Mouse (Mus musculus): ENCODE measurements around the gene Plxna2. TPM values are rescaled to one million over a fixed set of nuclear protein-coding genes. Genes with fewer than 3 reads are reported as not detected.

Gene Plxna2
- total RNA-seq, 2 experiments from 2014 or later, result 95.0 to 97.9 TPM

DNA sequence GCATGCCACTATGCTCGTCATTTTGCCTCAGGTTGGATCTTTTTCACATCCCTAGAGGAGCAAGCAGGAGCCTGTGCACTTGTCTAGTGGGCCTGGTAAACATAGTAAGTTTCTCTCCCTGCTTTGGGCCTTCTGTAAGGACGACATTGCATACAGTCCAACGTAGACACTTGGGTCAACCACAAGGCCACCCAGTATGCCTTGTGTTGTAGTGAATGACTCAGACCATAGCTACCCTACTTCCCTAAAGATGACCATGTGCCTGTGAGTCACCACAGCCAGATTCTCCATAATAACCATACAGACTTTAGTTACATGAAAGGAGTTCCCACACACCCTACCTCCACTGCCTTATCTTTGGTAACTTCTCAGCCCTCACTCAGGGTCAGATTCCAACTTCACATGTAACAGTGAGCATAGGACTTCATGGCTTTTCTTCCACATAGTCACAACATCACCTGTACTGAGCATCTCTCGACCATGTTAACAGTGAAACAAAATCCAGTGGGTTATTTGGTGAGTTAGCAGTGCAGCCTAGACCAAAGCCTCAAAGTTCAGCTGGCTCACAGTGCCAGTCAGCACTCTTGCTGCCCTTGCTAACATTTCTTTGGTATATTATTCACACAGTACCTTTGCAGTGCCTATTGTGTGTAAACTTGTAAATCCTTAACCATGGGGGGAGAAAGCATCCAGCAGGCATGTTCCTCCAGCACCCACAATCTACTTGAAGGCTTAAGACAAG is 53.9 kb downstream of the Plxna2 start:
- no peak overlapping the region for H3K4me3 ChIP-seq
- DNase-seq (ENCODE audit: extremely low spot score in 1 of 2, low spot score in 2 of 2), result no peak
- intact Hi-C loops (cut with DNase I), result no loop called here
- TF ChIP-seq CTCF (IDR thresholded peaks at IDR 0.05), result no peak
- H3K27ac ChIP-seq, result no peak overlapping the region

DNA sequence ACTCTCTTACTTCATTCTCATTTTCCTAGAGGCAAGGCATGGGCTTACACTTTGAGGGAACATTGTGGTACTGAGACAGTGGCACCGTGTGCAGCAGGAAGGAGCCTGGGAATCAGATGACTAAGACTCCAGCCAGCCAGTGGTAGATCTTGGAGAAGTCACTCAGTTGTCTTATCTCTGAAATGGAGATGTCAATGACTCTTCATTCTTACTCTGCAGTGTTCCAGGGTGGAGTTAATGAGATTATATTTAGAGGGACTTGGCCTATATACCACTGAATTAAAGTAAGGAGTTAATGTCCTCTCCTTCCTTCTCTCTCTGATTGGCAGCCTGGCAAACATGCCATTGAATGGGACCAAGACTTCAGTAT is 54.5 kb downstream of the Plxna2 start:
- no peak for DNase-seq (ENCODE audit: extremely low spot score in 1 of 2, low spot score in 2 of 2)
- TF ChIP-seq CTCF (IDR thresholded peaks at IDR 0.05), result no peak
- H3K27ac ChIP-seq, result no peak overlapping the region
- no peak overlapping the region for H3K4me3 ChIP-seq
- intact Hi-C loops (cut with DNase I), result no loop called here

DNA sequence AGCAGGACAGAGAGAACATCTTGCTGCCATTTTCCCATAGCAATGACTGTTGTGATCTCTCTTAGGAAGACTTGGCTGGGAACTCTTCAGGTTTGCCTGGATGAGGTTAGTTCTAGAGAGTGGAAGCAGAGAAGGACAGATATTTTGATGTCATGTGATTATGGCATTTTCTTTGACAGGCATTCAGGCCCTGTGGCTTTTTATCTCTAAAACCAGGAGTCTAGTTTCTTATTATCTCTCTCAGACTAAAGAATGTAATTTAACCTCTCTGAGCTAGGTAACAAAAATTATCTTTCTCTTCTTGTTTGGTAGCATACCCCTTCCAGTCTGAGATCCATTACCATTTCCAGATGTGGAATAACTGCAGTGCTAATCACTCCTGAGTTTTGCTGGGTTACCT is 55.2 kb downstream of the Plxna2 start:
- no peak for DNase-seq (ENCODE audit: extremely low spot score in 1 of 2, low spot score in 2 of 2)
- no peak for TF ChIP-seq CTCF (IDR thresholded peaks at IDR 0.05)
- no peak overlapping the region for H3K4me3 ChIP-seq
- H3K27ac ChIP-seq, result no peak overlapping the region
- intact Hi-C loops (cut with DNase I), result no loop called here

DNA sequence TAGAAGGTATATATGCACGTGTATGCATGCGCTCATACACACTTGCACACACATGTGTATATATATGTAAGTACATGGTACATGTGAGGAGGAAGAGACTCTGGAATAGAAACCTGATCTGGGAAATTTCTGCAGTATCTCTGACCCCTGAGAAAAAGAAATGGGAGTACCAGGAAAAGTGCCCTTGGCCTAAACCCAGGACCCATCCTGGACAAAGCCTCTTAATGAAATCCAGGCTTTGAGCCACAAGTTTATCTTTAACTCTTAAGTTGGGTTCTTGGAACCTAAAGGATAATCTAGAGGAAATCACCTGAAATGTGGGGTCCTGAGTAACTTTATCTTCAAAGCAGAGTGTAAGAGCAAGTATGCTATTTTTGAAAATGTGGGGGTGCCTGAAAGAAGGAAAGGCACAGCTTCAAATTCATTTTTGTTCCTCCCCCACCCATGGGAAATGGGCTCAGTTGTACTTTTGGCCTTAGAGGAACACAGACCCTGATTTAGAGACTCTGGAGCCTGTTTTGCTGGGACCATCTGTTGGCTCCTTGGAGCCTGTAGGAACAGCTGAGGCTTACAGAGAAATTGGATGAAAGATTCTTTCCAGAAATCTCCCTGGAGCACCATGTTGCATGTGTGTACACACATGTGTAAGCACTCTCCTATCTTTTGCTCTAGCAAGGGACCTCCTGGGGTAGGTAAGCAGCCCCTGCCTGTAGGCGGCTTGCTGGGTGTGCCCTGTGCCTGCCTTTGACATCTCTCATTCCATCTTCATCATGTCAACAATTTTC is 57.3 kb downstream of the Plxna2 start:
- no peak for DNase-seq (ENCODE audit: extremely low spot score in 1 of 2, low spot score in 2 of 2)
- intact Hi-C loops (cut with DNase I), result no loop called here
- H3K4me3 ChIP-seq, result no peak overlapping the region
- peak overlapping the region; percentile 45 for H3K27ac ChIP-seq
- no peak for TF ChIP-seq CTCF (IDR thresholded peaks at IDR 0.05)

DNA sequence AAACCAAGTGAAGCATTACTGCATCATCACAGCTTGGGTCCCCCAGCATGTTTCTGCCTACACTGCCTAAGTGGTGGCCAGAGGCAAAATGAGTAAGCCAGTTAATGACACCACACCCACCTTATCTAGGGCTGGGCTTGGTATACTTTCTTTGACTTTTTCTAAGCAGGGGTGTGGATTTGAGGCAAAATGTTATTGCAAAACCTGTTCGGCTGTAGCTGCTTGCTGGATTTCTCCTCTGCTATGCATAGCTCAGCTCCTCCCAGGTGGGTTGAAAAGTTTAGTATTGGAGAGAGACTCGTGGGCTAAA is 57.8 kb downstream of the Plxna2 start:
- H3K4me3 ChIP-seq, result no peak overlapping the region
- H3K27ac ChIP-seq, result peak overlapping the region; percentile 45
- DNase-seq (ENCODE audit: extremely low spot score in 1 of 2, low spot score in 2 of 2), result no peak
- intact Hi-C loops (cut with DNase I), result no loop called here
- TF ChIP-seq CTCF (IDR thresholded peaks at IDR 0.05), result no peak

DNA sequence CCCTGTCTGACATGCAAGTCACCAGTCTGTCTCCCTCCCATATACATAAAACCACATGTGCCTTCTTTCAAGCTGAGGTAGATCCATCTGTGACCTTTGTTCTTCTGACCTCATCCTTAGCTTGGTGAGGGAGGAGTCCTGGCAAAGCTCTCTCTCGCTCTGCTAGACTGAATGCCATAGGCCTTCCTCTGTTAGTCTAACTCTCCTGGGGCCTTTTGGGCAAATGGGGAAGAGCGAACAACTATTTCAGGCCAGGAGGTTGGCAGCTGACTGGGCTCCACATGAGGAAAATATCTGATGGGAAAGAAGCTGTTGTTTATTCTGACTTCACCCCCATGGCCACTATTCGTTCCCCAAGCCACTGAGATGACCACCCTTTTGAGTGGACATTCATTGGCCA is 59.9 kb downstream of the Plxna2 start:
- no peak for TF ChIP-seq CTCF (IDR thresholded peaks at IDR 0.05)
- no peak overlapping the region for H3K27ac ChIP-seq
- no peak overlapping the region for H3K4me3 ChIP-seq
- DNase-seq (ENCODE audit: extremely low spot score in 1 of 2, low spot score in 2 of 2), result no peak
- intact Hi-C loops (cut with DNase I), result no loop called here

DNA sequence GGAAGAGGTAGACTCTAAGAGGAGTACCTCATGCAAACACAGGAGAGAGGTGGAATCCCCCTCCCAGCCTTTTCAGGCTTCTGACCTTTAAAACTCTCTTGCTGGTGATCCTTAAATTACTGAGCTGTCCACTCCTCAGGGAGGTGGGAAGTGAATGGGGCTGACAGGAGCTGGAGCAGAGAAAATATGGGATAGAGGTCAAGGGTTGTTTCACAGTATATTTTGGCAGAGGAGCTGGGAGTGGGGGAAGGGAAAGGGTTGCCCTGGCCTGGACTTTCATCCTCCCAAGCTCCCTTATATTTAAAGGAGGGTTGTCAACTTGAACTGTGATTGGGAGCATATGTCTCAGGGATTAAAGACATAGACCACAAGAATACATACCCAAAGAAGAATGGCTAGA is 61.1 kb downstream of the Plxna2 start:
- H3K27ac ChIP-seq, result no peak overlapping the region
- intact Hi-C loops (cut with DNase I), result no loop called here

DNA sequence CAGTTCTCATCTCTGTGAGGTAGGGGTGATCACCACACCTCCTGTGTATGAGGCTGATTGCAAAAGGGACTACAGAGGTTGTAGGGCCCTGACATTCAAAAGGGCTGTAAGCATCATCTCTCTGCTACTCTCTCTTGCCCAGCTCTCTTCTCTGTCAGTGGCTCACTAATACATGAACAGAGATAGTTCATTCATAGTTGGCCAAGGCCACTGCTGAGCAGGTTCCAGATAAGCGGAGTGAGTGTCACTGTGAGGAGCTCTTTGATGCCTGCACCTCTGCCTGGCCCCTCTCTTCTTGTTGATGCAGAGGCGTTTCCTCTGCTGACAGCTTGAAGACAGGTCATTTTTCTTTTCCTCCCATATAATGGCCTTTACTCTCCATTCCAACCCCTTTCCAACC is 62.1 kb downstream of the Plxna2 start:
- no peak for TF ChIP-seq CTCF (IDR thresholded peaks at IDR 0.05)
- no peak overlapping the region for H3K4me3 ChIP-seq
- no peak overlapping the region for H3K27ac ChIP-seq
- intact Hi-C loops (cut with DNase I), result loop anchor here (10.0 kb wide), 1 partner anchor 1095 kb away; no protein-coding TSS in a partner anchor
- no peak for DNase-seq (ENCODE audit: extremely low spot score in 1 of 2, low spot score in 2 of 2)

More for the DNA sequence above, 61.1 kb downstream of the Plxna2 start:
- TF ChIP-seq CTCF (IDR thresholded peaks at IDR 0.05), result no peak
- H3K4me3 ChIP-seq, result no peak overlapping the region
- no peak for DNase-seq (ENCODE audit: extremely low spot score in 1 of 2, low spot score in 2 of 2)

DNA sequence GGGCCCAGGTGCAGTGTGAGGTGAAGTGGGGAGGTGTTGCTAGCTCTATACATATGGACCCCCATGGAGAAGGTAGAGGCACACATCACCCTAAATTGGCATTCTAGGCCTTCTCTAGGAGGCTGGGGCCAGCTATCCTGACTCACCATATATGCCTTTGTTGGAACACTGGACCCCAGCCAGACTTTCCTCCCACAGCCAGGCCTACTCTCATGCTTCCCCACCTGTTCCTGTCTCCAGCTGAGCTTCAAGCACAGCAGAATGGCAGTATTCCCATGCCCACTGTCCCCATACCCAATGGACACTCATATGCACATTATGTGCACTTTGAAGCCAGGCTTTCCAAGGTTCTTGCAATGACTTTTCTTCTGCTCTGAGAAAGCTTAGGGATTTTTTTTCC is 64.0 kb downstream of the Plxna2 start:
- Histone ChIP-seq H3K4me3 (no peak overlapping the region), H3K27ac (peak overlapping the region; percentile 78)
- TF ChIP-seq CTCF (IDR thresholded peaks at IDR 0.05), result no peak
- intact Hi-C loops (cut with DNase I), result loop anchor here (10.0 kb wide), 1 partner anchor 1097 kb away; no protein-coding TSS in a partner anchor
- peak; percentile 64 to 84 for DNase-seq (ENCODE audit: extremely low spot score in 1 of 2, low spot score in 2 of 2)

DNA sequence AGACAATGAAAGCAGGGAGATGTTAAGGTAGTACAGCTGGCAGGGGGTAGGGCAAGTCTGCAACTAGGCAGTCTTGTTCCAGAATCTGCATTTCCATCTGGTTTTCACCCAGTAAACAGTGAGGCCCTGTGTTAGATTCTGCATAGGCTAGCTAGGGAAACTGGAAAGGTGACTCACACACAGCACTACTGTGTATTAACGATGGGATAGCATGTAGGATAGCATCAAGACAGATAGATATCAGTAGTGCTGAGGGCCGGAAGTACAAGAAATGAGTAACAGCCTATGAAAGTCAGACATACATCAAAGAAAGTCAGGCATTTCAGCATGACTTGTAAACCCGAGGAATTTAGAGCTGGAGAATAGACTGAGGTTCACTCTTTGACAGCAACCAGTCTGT is 65.1 kb downstream of the Plxna2 start:
- DNase-seq (ENCODE audit: extremely low spot score in 1 of 2, low spot score in 2 of 2), result no peak
- H3K27ac ChIP-seq, result peak overlapping the region; percentile 78
- TF ChIP-seq CTCF (IDR thresholded peaks at IDR 0.05), result no peak
- no peak overlapping the region for H3K4me3 ChIP-seq
- intact Hi-C loops (cut with DNase I), result loop anchor here (10.0 kb wide), 1 partner anchor 1098 kb away; no protein-coding TSS in a partner anchor

DNA sequence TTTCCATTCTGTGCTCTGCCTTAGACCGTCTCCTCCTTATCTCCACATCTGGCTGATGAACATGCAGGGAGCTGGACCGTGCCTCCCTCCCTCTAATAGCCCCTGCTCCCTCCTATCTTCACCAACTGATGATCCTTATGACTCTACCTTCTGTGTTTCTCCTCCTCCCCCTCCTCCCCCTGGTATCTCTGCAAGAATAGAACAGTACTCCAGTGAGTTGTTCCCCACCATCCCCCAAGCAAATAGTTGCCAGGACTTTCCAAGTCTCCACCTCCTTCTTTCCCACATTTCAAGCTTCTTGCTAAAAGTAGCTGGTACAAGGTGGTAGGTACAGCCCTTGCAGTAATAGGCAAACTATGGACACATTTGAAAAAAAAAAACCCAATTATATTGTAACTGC is 67.9 kb downstream of the Plxna2 start:
- no peak for TF ChIP-seq CTCF (IDR thresholded peaks at IDR 0.05)
- H3K4me3 ChIP-seq, result no peak overlapping the region
- H3K27ac ChIP-seq, result peak overlapping the region; percentile 63; the same call in 1 of the 2 replicates
- intact Hi-C loops (cut with DNase I), result loop anchor here (5.0 to 10.0 kb wide), 3 partner anchors 64 to 1239 kb away; no protein-coding TSS in a partner anchor
- peak; percentile 41 to 48 for DNase-seq (ENCODE audit: extremely low spot score in 1 of 2, low spot score in 2 of 2)

DNA sequence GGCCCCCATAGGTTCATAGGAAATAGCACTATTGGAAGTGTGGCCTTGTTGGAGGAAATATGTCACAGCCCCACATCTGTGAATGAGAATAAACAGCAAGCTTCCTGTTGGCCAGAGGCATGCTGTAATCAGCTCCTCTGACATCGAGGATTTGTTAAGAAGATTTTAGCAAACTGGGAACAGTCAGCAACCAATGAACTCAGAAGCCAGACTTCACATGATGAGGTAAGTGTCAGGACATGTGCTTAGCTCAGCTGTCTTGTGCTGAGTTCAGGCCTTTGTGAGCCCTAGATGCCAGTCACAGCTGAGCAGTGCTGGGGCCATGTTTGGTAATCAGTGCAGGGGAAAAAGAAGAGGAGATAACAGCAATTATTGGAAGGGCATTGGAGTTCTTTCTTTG is 69.7 kb downstream of the Plxna2 start:
- TF ChIP-seq CTCF (IDR thresholded peaks at IDR 0.05), result no peak
- no peak for DNase-seq (ENCODE audit: extremely low spot score in 1 of 2, low spot score in 2 of 2)
- intact Hi-C loops (cut with DNase I), result loop anchor here (5.0 to 10.0 kb wide), 3 partner anchors 65 to 1240 kb away; no protein-coding TSS in a partner anchor
- Histone ChIP-seq H3K27ac (peak overlapping the region; percentile 13; the same call in 1 of the 2 replicates), H3K4me3 (no peak overlapping the region)
